In the genomic region with DNA sequence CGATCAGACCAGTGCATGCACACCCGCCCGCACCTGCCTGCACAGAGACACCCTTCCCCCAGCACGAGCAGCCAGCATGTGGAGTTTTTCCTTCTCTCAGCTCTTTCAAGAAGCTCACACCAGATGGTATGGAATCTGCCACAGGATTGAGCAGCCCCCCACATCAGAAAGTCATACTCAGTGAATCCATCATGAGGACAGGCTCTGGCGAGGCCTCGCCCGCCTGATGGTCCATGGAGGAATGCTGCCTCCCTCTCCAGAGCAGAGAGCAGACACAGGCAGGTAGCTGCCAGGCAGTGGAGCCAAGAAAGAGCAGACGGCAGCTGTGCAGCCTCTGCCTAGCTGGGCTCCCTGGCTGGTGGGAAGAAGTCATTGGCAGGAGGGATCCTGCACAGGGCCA, we compare ENCODE assay signal across 13 mouse cellular contexts. TPM values are rescaled to one million over a fixed set of nuclear protein-coding genes. Genes with fewer than 3 reads are reported as not detected.
A peak's percentile ranks its signal among the peaks of the same experiment; 100 is the strongest.
DNase-seq lines count a peak whose midpoint lies in the region; ATAC-seq and TF ChIP-seq lines count a peak whose summit lies in the region.
"Had no signal": no experiment of that assay in that cellular context is flagged by ENCODE, and none has a peak within 500 bp of the region (broad histone marks: within the 10 kb centered on the region; RNA-seq: fewer than 3 reads in every experiment).

No protein-coding gene starts in this region.

- TF ChIP-seq POLR2A in brain, embryonic 14.5 days (IDR thresholded peaks at IDR 0.05; ENCODE audit: borderline replicate concordance, extremely low read depth, insufficient read depth, insufficient read length, poor library complexity, severe bottlenecking), result no peak

- 62% methylated on average over 8 of the region's 8 CpGs for WGBS in forebrain, embryonic 15.5 days
- 84% methylated on average over 8 of the region's 8 CpGs for WGBS in forebrain, embryonic 10.5 days

- no peak for TF ChIP-seq CTCF in brain, embryonic 14.5 days (IDR thresholded peaks at IDR 0.05; ENCODE audit: borderline replicate concordance, extremely low read depth, insufficient read depth, insufficient read length)
- TF ChIP-seq CTCF in gastrocnemius, adult 2 months (IDR thresholded peaks at IDR 0.05), result no peak

- H3K4me1 ChIP-seq in forebrain, embryonic 15.5 days, result peaks cover 13% of the 10 kb centered on the region
- 0 out of 2 replicates have a peak, but pooled peaks cover 4% of the 10 kb centered on the region for H3K4me1 ChIP-seq in forebrain, embryonic 10.5 days
- H3K4me1 ChIP-seq: midbrain, embryonic 13.5 days had no signal

- H3K27ac ChIP-seq in forebrain, embryonic 15.5 days (replicated peaks), result peak overlapping the region; percentile 80
- H3K27ac ChIP-seq in forebrain, embryonic 10.5 days, result no peak overlapping the region
- no peak overlapping the region for H3K27ac ChIP-seq in gastrocnemius, adult 2 months
- H3K27ac ChIP-seq: midbrain, embryonic 13.5 days had no signal

- H3K4me3 ChIP-seq in forebrain, embryonic 15.5 days, result no peak overlapping the region
- H3K4me3 ChIP-seq in forebrain, embryonic 10.5 days, result no peak overlapping the region
- no peak overlapping the region for H3K4me3 ChIP-seq in gastrocnemius, adult 2 months
- H3K4me3 ChIP-seq: erythroblast, embryonic 14.5 days; midbrain, embryonic 13.5 days had no signal

- H3K9ac ChIP-seq in forebrain, embryonic 15.5 days (replicated peaks), result no peak overlapping the region
- H3K9ac ChIP-seq: liver, postnatal 0 days; midbrain, embryonic 13.5 days had no signal

- no peak for DNase-seq in forebrain, embryonic 10.5 days (ENCODE audit: extremely low spot score, low spot score)
- peak; percentile 86 for DNase-seq in brain, embryonic 14.5 days (ENCODE audit: low read depth)
- DNase-seq in layer of hippocampus, adult 9-10 months (ENCODE audit: low spot score), result peak; percentile 31
- DNase-seq in right cerebral cortex, postnatal 10 days (ENCODE audit: low spot score in 2 of 2), result peak; percentile 76 to 89
- no peak for DNase-seq in gastrocnemius, adult 2 months
- no peak for DNase-seq in spleen, adult 12 weeks (ENCODE audit: low spot score)
- DNase-seq: cerebellum, adult 9-11 months; liver, postnatal 0 days; retina, postnatal 1 day had no signal

- no peaks in the 10 kb centered on the region for H3K27me3 ChIP-seq in forebrain, embryonic 15.5 days
- H3K27me3 ChIP-seq in forebrain, embryonic 10.5 days (ENCODE audit: poor library complexity, severe bottlenecking), result no peaks in the 10 kb centered on the region
- H3K27me3 ChIP-seq: midbrain, embryonic 13.5 days had no signal

- peak; percentile 78 for ATAC-seq in forebrain, embryonic 15.5 days (replicated peaks)
- no peak for ATAC-seq in CD4-positive, CD25-positive, alpha-beta regulatory T cell, adult 4 months
- ATAC-seq: liver, postnatal 0 days; midbrain, embryonic 13.5 days had no signal

- intact Hi-C loops in gastrocnemius, adult 2 months (cut with DNase I), result no loop called here

- no peak overlapping the region for H3K4me2 ChIP-seq in forebrain, embryonic 15.5 days (replicated peaks)
- H3K4me2 ChIP-seq: midbrain, embryonic 13.5 days had no signal

- no peaks in the 10 kb centered on the region for H3K9me3 ChIP-seq in forebrain, embryonic 15.5 days
- peaks cover 5% of the 10 kb centered on the region; the same call in 1 of the 2 replicates for H3K9me3 ChIP-seq in forebrain, embryonic 10.5 days
- H3K9me3 ChIP-seq: midbrain, embryonic 13.5 days had no signal

- no peaks in the 10 kb centered on the region for H3K36me3 ChIP-seq in forebrain, embryonic 15.5 days
- no peaks in the 10 kb centered on the region for H3K36me3 ChIP-seq in forebrain, embryonic 10.5 days (replicated peaks)
- H3K36me3 ChIP-seq: midbrain, embryonic 13.5 days had no signal

RNA-seq across cellular contexts. Expression of a gene that starts 11.0 kb away (rescaled TPM):
- 57.0 and 64.2 TPM in 2 replicates for polyA plus RNA-seq in forebrain, embryonic 15.5 days (2015; fragmentation: Nextera tagmentation; extraction: Ambion mirVana)
- 64.8 and 71.3 TPM in 2 replicates for polyA plus RNA-seq in forebrain, embryonic 10.5 days (2016; fragmentation: Nextera tagmentation; extraction: Ambion mirVana)
- polyA plus RNA-seq in brain, embryonic 14.5 days (2012; rRNA removed), result 145 and 146 TPM in 2 replicates
- 10 to 100 TPM; 14.6 to 24.5 TPM for polyA plus RNA-seq in CD4-positive, CD25-positive, alpha-beta regulatory T cell, adult 4 months (2017; shearing (Covaris generic))
- total RNA-seq in gastrocnemius, adult 2 months (2021), result 100 to 1,000 TPM; 193 to 204 TPM

RNA-seq across cellular contexts. Expression of a gene that starts 23.6 kb away (rescaled TPM):
- polyA plus RNA-seq in forebrain, embryonic 15.5 days (2015; fragmentation: Nextera tagmentation; extraction: Ambion mirVana), result 11.3 and 13.4 TPM in 2 replicates
- polyA plus RNA-seq in forebrain, embryonic 10.5 days (2016; fragmentation: Nextera tagmentation; extraction: Ambion mirVana), result 2.3 and 3.0 TPM in 2 replicates
- polyA plus RNA-seq in brain, embryonic 14.5 days (2012; rRNA removed), result 38.1 and 58.9 TPM in 2 replicates
- not detected for polyA plus RNA-seq in CD4-positive, CD25-positive, alpha-beta regulatory T cell, adult 4 months (2017; shearing (Covaris generic))
- total RNA-seq in gastrocnemius, adult 2 months (2021), result 10 to 100 TPM; 29.5 to 41.3 TPM

Comparison
In these comparisons a context has a peak if more than half of its experiments do, and no peak if none do; other contexts are left out.
1. DNase-seq: peak in brain, embryonic 14.5 days (single experiment), layer of hippocampus, adult 9-10 months (single experiment) and right cerebral cortex, postnatal 10 days (2 of 2); none in forebrain, embryonic 10.5 days (single experiment), gastrocnemius, adult 2 months (single experiment) and spleen, adult 12 weeks (single experiment).